Mouse (Mus musculus) heart, embryonic 15.5 days (tissue): Measurements from ENCODE around the gene Rbbp7. TPM values are rescaled to one million over a fixed set of nuclear protein-coding genes. Genes with fewer than 3 reads are reported as not detected.
A peak's percentile ranks its signal among the peaks of the same experiment; 100 is the strongest.

Experiments used
- ATAC-seq: fragments of 200-750 bp; cut with Nextera tagmentation; replicated peaks from 2 replicates; pipeline ENCODE4 v1.8.0; 2017; ENCODE audit warnings: low read depth, moderate TSS enrichment; ENCODE audit not compliant: insufficient number of reproducible peaks, insufficient read depth, low FRiP score
- H3K27ac ChIP-seq: fragments of 300-500 bp; sonication (generic); 2 replicates; pipeline ENCODE4 v1.5.1; 2015; ENCODE audit warnings: mild to moderate bottlenecking, inconsistent platforms
- H3K27me3 ChIP-seq: fragments of 300-500 bp; sonication (generic); 2 replicates; pipeline ENCODE4 v1.6.1; 2015; ENCODE audit warnings: inconsistent platforms
- H3K36me3 ChIP-seq: fragments of 300-500 bp; sonication (generic); 2 replicates; pipeline ENCODE4 v1.6.1; 2015; ENCODE audit warnings: mild to moderate bottlenecking, inconsistent platforms
- H3K4me1 ChIP-seq: fragments of 300-500 bp; sonication (generic); replicated peaks from 2 replicates; pipeline ENCODE4 v1.6.1; 2015; ENCODE audit warnings: inconsistent platforms
- H3K4me2 ChIP-seq: fragments of 300-500 bp; sonication (generic); 2 replicates; pipeline ENCODE4 v1.6.1; 2015; ENCODE audit warnings: inconsistent platforms, mild to moderate bottlenecking, moderate library complexity
- H3K4me3 ChIP-seq: fragments of 300-500 bp; sonication (generic); 2 replicates; pipeline ENCODE4 v1.5.1; 2015; ENCODE audit warnings: mild to moderate bottlenecking, inconsistent platforms
- H3K9ac ChIP-seq: fragments of 300-500 bp; sonication (generic); 2 replicates; pipeline ENCODE4 v1.6.1; 2015; ENCODE audit warnings: mild to moderate bottlenecking, inconsistent platforms
- H3K9me3 ChIP-seq: fragments of 300-500 bp; sonication (generic); replicated peaks from 2 replicates; pipeline ENCODE4 v1.6.1; 2016; ENCODE audit warnings: inconsistent platforms
- WGBS: fragments of 180-500 bp; shearing (Covaris S2); methylation state at CpG from one replicate; pipeline ENCODE4 v1.1.7; 2015; ENCODE audit warnings: mixed read lengths; 5-methylcytosine and 5-hydroxymethylcytosine counted together
- polyA plus RNA-seq: library from polyadenylated mRNA; unstranded; fragments of >200 nt; fragmentation: Nextera tagmentation; extraction: Ambion mirVana; gene quantifications from 2 replicates; pipeline ENCODE4 v1.2.1, GENCODE M21; 2015

The Rbbp7 gene
- 408 and 421 TPM in 2 replicates for polyA plus RNA-seq

DNA sequence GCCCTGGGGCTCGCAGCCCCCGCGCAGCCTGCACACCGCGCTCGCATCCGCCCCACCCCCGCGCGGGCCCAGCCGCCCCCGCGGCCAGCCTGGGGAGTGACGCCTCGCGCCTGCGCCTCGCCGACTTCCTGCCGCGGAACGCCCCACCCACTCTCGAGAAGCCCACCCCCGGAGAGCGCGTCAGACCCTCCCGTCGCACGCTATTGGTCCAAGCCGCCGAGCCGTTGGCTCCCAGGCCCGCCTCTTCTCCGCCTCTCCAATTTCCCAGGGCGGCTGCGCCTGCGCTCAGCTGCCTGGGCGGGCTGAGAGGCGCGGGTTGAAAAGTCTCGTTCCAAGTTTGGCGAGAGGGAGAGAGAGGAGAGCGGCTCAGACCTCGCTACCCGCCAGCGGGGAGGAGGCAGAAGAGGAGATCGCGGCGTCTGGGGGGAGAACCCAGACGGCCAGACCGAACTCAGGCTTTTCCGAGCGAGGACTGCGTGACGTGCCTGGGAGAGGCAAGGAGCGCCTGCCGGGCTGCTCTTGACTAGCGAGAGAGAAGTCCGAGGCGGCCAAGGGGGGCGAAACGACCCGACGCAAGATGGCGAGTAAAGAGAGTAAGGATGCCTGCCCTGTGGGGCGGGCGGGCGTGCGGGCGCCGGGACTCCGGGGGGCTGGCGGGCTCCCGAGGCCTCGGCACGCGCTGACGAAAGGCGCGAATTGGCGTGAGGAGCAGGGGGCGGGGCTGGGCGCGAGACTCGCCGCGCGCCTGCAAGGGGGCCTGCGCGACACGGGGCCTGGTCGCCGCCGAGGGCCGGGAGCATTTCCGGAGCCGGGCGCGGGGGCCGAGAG lies at the start of gene Rbbp7:
Rbbp7 (plus strand) TSS at position 288 of the 828 bp plus-strand sequence.
- Histone ChIP-seq H3K9ac (peak within 1 kb of the TSS; percentile 86), H3K9me3 (no peaks in the 10 kb centered on the region), H3K4me2 (peak within 1 kb of the TSS; percentile 58), H3K4me1 (peaks cover 9% of the 10 kb centered on the region), H3K36me3 (no peaks in the 10 kb centered on the region), H3K27me3 (no peaks in the 10 kb centered on the region), H3K27ac (peak within 1 kb of the TSS; percentile 98), H3K4me3 (peak within 1 kb of the TSS; percentile 78)
- peak; percentile 96 for ATAC-seq
- 15% methylated on average over 79 of the region's 100 CpGs for WGBS

- 24% methylated on average over 5 of the region's 5 CpGs for WGBS
- Histone ChIP-seq H3K4me3 (no peak overlapping the region), H3K4me1 (no peaks in the 10 kb centered on the region), H3K36me3 (no peaks in the 10 kb centered on the region), H3K4me2 (no peak overlapping the region), H3K27me3 (no peaks in the 10 kb centered on the region), H3K9ac (no peak overlapping the region), H3K9me3 (no peaks in the 10 kb centered on the region), H3K27ac (no peak overlapping the region)
- ATAC-seq = no peak
Measured at GRCm38 (mm10) chrX:162717837-162718236, 42.4 kb upstream of the Rbbp7 start.

DNA sequence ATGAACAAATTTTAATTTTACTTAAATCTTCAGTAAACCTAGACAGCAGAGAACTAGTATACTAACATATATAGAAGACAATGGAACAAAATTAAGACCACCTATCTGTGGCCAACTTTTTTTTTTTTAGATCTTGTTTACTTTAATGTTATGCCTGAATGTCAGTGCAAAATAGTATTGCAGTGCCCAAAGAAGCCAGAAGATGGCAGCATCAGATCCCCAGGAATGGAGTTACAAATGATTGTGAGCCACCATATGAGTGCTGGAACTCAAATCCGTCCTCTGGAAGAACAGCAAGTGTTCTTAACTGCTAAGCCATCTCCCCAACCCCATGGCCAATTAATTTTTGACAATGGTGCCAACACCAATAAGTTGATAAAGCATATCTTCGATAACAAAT lies 40.6 kb upstream of the Rbbp7 start:
- Histone ChIP-seq H3K4me2 (no peak overlapping the region), H3K4me3 (no peak overlapping the region), H3K9ac (no peak overlapping the region), H3K36me3 (no peaks in the 10 kb centered on the region), H3K9me3 (no peaks in the 10 kb centered on the region), H3K4me1 (no peaks in the 10 kb centered on the region), H3K27ac (no peak overlapping the region), H3K27me3 (no peaks in the 10 kb centered on the region)
- 37% methylated on average over 2 of the region's 2 CpGs for WGBS
- no peak for ATAC-seq

DNA sequence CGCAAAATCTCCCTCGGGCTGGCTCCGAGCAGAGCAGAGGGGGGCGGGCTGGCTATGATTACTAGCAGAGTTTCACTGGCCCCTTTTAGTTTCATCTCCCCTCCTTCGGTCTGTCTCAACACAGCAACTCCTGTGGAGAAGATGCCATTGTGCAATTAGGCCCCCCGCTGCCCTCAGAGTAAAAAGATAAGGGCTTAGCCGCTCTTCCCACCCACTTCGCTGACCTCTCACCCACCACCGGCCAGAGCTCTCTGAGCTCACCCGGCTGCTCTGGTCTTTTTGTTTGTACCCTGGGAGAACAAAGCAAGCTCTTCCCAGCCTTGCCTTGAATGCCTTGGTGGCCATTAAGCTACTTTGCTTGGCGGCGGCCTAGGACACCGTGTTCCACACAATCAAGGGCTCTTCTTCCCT lies 32.8 kb upstream of the Rbbp7 start:
- Histone ChIP-seq H3K9ac (no peak overlapping the region), H3K9me3 (no peaks in the 10 kb centered on the region)
- 21% methylated on average over 13 of the region's 13 CpGs for WGBS

DNA sequence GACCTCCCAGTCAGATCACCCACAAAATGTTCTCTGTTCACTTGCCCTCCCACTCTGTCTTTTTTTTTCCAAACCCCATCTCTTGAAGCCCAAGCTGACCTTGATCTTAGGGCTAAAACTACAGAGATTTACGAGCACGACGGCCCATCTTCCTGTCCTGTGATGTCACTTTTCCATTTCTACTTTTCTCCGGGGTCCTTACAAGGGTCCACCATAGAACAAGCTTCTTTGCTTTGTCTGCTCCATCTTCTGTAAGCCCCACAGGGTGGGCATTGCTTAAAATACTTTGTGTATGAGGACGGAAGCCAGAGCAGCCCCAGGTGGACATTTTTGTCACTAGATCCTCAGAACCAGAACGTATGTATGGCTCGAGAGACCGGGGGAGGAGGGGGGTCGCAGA lies 32.4 kb upstream of the Rbbp7 start:
- H3K27ac ChIP-seq = no peak overlapping the region
- H3K27me3 ChIP-seq = no peaks in the 10 kb centered on the region
- no peak for ATAC-seq
- 0 out of 2 replicates have a peak overlapping the region, but pooled peaks have one; percentile 30 for H3K4me2 ChIP-seq
- 53% methylated on average over 9 of the region's 9 CpGs for WGBS
- no peak overlapping the region for H3K9ac ChIP-seq
- no peaks in the 10 kb centered on the region for H3K36me3 ChIP-seq
- H3K9me3 ChIP-seq = no peaks in the 10 kb centered on the region
- H3K4me3 ChIP-seq = no peak overlapping the region
- H3K4me1 ChIP-seq = 0 out of 2 replicates have a peak, but pooled peaks cover 2% of the 10 kb centered on the region

More for the DNA sequence above, 32.8 kb upstream of the Rbbp7 start:
- Histone ChIP-seq H3K27ac (no peak overlapping the region), H3K36me3 (no peaks in the 10 kb centered on the region), H3K4me1 (0 out of 2 replicates have a peak, but pooled peaks cover 2% of the 10 kb centered on the region), H3K4me3 (no peak overlapping the region), H3K4me2 (0 out of 2 replicates have a peak overlapping the region, but pooled peaks have one; percentile 30), H3K27me3 (no peaks in the 10 kb centered on the region)
- no peak for ATAC-seq

- Histone ChIP-seq H3K36me3 (no peaks in the 10 kb centered on the region), H3K4me2 (no peak overlapping the region), H3K4me1 (0 out of 2 replicates have a peak, but pooled peaks cover 2% of the 10 kb centered on the region), H3K27ac (no peak overlapping the region), H3K27me3 (no peaks in the 10 kb centered on the region), H3K9me3 (no peaks in the 10 kb centered on the region), H3K9ac (no peak overlapping the region), H3K4me3 (no peak overlapping the region)
- WGBS = 47% methylated on average over 7 of the region's 7 CpGs
- ATAC-seq = no peak
Measured at GRCm38 (mm10) chrX:162728228-162728627, 32.0 kb upstream of the Rbbp7 start.

DNA sequence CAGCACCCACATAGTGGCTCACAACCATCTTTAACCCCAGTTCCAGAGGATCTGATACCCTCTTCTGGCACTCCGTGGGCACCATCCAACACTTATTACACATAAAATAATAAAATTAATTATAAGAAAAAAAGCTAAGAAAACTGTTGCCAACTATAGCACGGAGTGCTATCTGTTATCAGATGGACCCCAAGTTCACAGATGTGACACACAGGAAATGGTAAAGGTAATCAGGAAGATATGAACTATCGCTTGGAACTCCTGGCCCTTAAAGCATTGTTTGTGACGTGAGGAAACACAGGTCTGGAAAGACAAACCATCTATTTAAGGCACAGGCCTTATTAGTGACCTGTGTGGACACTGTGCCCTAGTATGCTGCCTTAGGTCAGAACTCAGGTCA lies 30.2 kb upstream of the Rbbp7 start:
- H3K4me3 ChIP-seq = no peak overlapping the region
- no peak overlapping the region for H3K4me2 ChIP-seq
- H3K27me3 ChIP-seq = no peaks in the 10 kb centered on the region
- 0 out of 2 replicates have a peak, but pooled peaks cover 2% of the 10 kb centered on the region for H3K4me1 ChIP-seq
- no peak overlapping the region for H3K27ac ChIP-seq
- H3K9ac ChIP-seq = no peak overlapping the region
- no peaks in the 10 kb centered on the region for H3K9me3 ChIP-seq
- H3K36me3 ChIP-seq = no peaks in the 10 kb centered on the region
- no peak for ATAC-seq
- WGBS = 76% methylated on average over 4 of the region's 4 CpGs

GRCm38 (mm10) chrX:162734997-162735929 lies 24.9 kb upstream of the Rbbp7 start:
- Histone ChIP-seq H3K9me3 (no peaks in the 10 kb centered on the region), H3K36me3 (no peaks in the 10 kb centered on the region), H3K27ac (peak overlapping the region; percentile 88), H3K4me3 (peak overlapping the region; percentile 51), H3K4me2 (peak overlapping the region; percentile 66), H3K27me3 (no peaks in the 10 kb centered on the region), H3K4me1 (no peaks in the 10 kb centered on the region), H3K9ac (peak overlapping the region; percentile 38)
- 16% methylated on average over 25 of the region's 25 CpGs for WGBS
- peak; percentile 78 for ATAC-seq

DNA sequence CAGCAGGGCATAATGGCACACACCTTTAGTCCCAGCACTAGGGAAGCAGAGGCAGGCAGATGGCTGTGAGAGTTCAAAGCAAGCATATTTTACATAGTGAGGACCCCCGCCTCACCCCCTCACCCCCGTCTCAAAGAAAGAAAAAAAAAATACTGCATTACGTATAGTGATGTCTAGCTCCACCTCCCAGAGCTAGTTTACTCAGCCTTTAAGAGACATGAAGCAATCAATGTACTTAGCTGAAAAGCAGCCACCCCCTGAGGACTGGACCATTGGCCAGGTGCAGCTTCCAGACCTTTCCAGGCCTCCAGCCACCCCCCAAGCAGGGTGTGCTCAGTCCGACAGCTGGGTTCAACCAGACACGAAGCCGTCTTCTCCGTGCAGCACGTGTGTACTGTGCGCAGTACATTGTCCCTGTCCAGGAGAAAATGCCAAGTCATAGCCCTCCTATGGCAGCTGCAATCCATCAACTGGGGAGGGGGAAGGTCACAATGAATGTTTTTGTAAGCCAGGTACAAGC lies 24.0 kb upstream of the Rbbp7 start:
- H3K4me3 ChIP-seq = peak overlapping the region; percentile 51
- no peaks in the 10 kb centered on the region for H3K36me3 ChIP-seq
- WGBS = 42% methylated on average over 9 of the region's 9 CpGs
- H3K27me3 ChIP-seq = no peaks in the 10 kb centered on the region
- peak overlapping the region; percentile 88 for H3K27ac ChIP-seq
- no peaks in the 10 kb centered on the region for H3K4me1 ChIP-seq
- H3K9me3 ChIP-seq = no peaks in the 10 kb centered on the region
- peak overlapping the region; percentile 66 for H3K4me2 ChIP-seq
- ATAC-seq = peak; percentile 76
- no peak overlapping the region for H3K9ac ChIP-seq

DNA sequence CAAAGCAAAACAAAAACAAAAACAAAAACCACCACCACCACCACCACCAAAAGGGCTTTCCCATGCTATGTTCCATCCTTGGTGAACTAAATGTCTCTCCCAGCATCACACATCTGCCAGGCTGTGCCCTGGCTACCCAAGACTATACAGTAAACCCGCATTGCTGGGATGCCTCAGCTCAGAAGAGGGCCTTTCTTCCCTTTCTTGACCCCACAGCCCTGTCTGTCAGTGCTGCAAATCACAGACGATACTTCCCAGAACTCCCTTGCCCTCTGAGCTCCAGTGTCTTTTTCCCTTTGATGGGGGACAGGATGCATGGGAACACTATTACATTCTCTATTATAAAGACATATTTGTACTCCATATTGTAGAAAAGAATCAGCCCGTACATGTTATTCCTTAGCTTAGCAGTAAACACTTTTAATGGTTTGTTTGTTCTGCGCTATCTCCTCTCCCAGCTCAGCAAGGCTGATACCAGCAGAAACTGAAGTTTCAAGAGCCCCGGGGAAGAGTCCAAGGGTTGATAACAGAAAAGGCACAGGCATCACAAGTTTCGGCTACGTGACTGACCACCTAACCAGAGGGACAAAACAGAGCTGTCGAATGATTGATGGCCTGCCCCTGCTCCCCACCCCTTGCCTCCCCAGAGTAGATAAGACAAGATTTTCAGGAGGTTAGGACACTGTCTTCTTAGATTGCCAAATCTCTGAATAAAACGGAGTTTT lies 11.3 kb upstream of the Rbbp7 start:
- no peak overlapping the region for H3K4me3 ChIP-seq
- H3K9ac ChIP-seq = no peak overlapping the region
- H3K4me1 ChIP-seq = no peaks in the 10 kb centered on the region
- no peaks in the 10 kb centered on the region for H3K27me3 ChIP-seq
- 34% methylated on average over 9 of the region's 9 CpGs for WGBS
- ATAC-seq = no peak
- no peaks in the 10 kb centered on the region for H3K36me3 ChIP-seq
- no peak overlapping the region for H3K4me2 ChIP-seq
- peak overlapping the region; percentile 27 for H3K27ac ChIP-seq
- no peaks in the 10 kb centered on the region for H3K9me3 ChIP-seq
